Mouse (Mus musculus): ENCODE data around the gene Epha8.

Gene Epha8

DNA sequence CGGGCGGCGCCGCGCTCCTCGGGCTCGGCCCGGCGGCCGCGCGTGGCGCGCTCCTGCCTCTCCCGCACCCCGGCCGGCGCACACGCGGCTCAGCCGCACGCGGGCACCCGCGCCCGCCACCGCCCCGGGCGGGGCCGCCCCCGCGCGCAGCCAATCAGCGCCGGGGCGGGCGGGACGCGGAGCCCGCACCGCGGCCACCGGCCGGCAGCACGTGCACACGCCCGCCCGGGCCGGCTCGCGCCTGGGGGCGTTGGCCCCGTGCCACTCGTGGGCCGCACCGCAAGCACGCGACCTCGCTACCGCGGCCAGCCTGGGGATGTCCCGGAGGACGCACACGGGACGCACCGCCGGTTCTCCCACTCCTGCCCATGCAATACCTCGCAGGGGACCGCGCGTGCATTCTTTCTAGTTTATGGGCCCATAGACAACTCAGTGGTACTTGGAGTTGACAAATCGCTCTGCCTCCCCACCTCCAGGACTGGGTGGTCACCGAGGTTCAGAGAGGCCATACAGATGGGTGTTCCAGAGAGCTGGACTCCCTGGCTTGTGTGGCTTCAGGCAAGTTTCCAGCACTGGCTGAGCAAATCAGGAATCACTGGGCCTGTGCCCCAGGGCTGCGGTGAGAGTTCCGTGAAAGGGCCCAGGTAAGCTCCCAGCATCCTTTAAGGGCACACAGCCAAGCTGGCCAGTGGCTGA, at the start of gene Epha8:
TSS of gene Epha8 (minus strand) at position 66 of the 696 bp plus-strand sequence.
- TF ChIP-seq GATA4 (IDR thresholded peaks at IDR 0.05; ENCODE audit: insufficient replicate concordance, low read length) = no peak

DNA sequence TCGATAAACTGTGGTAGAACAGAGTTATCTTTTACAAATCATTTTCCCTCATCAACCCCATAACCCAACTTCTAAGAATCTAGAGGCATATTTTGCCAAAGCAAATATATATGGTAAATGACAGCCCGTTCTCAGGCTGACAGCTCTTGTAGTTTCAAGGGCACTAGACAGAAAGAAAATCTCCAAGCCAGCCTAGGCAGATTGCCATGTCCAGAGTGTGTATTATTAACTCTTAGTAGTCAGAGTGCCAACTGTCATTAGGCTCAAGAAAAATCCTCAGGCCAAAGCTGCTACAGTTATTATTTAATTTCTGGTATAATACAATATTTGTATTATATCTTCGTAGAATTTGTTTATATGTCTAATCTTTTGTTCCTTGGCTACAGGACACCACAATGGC, 45.2 kb upstream of the Epha8 start:
- TF ChIP-seq GATA4 (IDR thresholded peaks at IDR 0.05; ENCODE audit: insufficient replicate concordance, low read length) = no peak

DNA sequence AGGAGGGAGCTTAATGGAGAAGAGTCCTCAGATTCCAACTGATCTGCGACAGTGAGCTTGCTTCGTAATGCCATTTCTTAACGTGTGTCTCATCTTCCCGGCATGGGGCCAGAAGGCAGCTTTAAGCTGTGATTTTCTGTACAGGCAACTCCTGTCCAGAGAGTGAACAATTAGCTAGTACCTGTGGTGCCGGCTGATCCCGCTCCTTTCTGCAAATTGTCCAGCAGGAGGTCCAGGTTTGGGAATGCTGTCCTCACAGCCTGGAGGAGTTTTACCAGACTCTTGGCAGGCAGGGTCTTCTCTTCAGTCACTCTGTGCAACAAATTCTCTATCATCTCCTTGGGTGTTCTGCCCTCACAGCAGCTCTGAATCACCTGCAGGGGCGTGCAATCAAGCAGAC, 44.4 kb upstream of the Epha8 start:
- no peak for TF ChIP-seq GATA4 (IDR thresholded peaks at IDR 0.05; ENCODE audit: insufficient replicate concordance, low read length)

DNA sequence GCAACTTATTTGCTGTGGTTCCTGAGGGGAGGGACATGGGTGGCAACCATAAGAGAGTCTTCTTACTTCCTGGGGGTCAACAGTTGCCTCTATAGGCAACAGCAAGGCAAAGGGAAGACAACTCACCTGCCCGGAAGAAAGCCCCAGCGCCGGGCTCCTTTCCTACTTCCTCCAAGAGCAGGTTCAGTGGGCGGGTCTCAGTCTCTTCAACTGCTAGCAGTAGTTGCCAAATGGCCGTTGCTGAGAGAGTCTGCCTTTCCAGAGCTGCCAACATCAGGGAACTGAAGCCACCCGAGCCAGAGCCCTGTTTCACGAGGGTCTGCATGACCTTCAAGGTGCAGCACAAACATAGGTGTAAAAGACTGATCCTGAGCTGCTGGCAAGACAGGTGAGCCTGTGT, 41.8 kb upstream of the Epha8 start:
- TF ChIP-seq GATA4 (IDR thresholded peaks at IDR 0.05; ENCODE audit: insufficient replicate concordance, low read length) = no peak

DNA sequence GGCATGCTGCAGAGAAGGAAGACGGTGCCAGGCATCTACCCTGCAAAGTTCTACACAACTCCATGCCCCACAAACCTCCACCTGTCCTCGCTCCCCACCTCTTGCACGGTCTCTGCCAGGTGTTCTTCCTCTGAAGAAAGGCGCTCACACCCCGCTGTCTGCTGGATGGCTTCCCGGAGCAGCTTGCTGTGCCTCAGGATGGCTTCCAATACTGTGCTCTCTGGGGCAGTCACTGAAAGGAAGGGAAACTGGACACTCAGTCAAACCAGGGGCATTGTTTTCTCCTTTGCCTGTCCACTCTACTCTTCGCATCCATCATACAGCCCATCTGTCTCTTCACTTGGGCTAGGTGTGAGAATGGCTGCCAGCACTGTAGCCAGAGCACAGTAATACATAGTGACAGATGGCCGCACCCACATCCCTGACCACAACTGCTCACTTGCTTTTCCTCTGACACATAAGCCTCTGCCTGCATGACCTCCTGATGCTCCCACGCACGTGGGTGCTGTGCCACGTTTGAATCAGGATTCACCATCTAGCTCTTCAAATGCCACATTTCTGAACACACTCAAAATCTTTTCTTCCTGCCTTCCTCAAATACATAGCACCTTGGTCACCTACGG, 41.2 kb upstream of the Epha8 start:
- no peak for TF ChIP-seq GATA4 (IDR thresholded peaks at IDR 0.05; ENCODE audit: insufficient replicate concordance, low read length)

DNA sequence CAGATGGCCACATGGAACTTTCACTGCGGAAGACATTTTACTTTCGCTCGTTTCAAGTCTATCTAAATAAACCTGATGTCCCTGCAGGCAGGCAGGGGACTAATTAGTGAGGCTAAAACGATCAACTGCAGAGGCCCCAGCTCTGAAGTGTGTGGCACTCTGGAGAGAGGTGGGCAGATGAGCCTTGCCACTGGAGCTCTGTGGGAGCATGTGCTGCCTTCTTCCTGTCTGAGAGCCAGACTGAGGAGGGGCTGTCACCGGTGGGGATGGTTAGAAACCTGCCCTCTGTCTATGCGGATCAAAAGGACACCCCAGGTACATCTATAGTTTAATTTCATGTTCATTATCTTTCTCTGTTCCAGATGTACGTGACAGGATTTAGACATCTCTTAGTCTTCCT, 40.3 kb upstream of the Epha8 start:
- no peak for TF ChIP-seq GATA4 (IDR thresholded peaks at IDR 0.05; ENCODE audit: insufficient replicate concordance, low read length)

DNA sequence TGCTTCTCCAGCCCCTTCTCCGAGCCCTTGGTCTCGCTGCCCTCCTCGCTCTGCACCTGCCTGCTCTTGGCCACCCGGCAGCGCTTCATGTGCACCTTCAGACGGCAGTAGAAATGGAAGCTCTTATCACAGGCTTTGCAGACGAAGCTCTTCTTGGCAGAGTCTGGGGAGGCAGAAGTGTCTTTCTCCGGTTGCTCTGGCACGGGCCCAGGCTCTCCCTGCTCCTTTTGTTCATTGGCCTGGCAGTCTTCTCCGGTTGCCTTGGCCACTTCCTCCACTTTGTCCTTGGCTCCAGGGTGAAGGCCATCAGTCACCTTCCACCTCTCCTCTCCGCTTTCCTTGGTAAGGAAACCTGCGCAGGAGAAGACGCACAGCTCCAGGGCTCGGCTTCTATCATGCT, 38.7 kb upstream of the Epha8 start:
- no peak for TF ChIP-seq GATA4 (IDR thresholded peaks at IDR 0.05; ENCODE audit: insufficient replicate concordance, low read length)

DNA sequence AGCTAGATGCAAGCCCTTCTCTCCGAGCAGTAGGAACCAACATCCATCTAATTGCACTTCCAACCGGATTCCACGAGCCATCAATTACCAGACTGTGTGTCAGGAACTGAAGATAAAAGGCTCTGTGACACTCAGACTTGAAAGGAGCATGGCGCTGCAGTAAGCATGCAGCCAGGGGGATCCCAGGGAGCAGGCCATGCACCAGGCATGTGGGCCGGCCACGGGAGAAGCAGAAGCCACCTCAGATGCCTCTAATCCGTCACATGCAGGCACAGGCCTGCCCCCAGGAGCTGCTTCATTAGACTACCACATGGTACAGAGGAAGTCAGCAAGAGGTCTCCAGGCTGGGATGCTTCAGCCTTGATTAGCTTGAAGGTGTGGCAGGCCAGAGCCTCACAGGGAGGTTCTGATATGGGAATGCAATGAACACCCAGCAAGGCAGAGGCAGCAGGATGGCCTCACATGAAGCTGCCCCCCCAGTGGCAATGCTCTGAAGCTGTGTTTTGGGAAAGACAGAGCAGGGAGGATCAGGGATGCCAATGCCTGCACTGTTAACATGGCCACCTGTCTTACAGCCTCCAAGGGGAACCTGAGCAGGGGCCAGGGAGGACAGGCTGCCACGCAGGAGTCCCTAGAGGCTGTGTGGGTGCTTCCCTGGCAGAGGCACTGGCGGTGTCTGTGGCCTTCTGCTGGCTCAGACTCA, 25.5 kb upstream of the Epha8 start:
- TF ChIP-seq GATA4 (IDR thresholded peaks at IDR 0.05; ENCODE audit: insufficient replicate concordance, low read length) = no peak

DNA sequence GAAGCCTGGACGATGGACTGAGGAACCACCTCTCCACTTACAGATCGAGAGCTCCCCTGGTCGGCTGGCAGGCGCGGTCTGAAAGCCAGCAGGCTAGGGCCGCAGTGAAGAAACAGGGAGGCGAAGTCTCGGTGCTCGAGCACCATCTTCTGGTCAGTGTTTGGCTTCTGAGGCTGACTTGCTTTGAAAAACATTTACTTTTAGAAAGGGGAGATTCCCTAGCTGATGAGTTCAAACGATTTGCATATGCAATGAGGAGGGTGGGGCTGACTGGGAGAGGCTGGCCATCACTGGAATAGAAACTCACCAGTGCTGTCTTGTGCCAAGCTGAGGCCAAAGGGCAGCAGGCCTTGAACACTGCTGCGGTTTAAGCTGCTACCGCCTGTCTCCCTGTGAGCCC, 24.7 kb upstream of the Epha8 start:
- TF ChIP-seq GATA4 (IDR thresholded peaks at IDR 0.05; ENCODE audit: insufficient replicate concordance, low read length) = no peak

DNA sequence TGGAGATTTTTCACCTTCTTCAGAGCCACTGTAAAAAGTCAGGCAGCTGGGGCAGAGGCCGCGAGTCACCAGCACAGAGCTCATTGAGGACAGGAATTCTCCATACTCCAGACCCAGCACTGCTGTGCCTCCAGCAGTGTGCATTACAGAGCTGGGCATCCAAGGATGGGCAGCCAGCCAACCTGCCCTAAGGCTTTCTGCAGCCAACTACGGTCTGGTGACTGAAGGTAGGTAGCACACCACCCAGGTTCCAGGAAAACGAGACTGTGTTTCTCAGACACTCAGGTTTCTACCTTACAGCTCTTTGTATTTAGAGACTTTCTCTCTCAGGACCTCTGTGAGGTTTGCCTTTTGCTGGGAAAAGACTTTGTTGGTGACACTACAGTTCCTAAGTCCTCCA, 24.3 kb upstream of the Epha8 start:
- TF ChIP-seq GATA4 (IDR thresholded peaks at IDR 0.05; ENCODE audit: insufficient replicate concordance, low read length) = no peak

DNA sequence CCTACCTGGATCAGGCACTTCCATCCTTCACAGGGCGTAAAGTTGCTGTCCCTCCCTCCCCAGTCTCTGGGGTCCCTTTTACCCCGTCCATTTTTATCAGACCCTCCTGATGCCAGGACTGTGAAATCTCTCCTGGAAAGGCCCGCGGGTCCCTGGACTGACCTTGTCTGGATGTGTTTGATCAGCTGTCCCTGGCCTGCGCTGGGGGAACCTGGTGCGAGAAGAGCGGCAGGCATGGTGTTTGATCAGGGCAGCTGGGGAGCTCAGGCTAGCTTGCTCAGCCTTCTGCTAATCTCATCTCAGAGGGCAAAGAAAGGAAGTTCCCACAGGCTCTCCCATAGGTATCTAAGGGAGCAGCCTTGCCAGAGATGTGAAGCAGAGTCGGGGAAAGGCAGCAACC, 20.6 kb upstream of the Epha8 start:
- no peak for TF ChIP-seq GATA4 (IDR thresholded peaks at IDR 0.05; ENCODE audit: insufficient replicate concordance, low read length)

DNA sequence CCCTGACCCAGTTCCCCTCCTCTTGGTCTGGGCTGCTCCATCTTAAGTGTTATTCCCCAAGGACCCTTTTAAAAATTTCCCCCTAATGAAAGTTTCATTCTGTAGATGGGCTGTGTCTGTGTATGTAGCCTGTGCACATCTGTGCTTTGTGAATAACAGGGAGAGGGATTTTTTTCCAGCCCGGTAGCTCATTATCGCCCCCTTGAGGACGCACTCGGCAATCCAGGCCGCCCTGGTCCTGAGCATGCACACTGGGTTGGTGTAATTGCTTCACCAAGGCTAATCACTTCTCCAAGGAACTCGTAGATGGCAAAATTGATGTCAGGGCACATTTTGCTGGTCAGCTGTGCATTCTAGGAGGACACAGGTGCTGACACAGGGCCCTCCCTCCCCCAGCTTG, 14.3 kb upstream of the Epha8 start:
- no peak for TF ChIP-seq GATA4 (IDR thresholded peaks at IDR 0.05; ENCODE audit: insufficient replicate concordance, low read length)

DNA sequence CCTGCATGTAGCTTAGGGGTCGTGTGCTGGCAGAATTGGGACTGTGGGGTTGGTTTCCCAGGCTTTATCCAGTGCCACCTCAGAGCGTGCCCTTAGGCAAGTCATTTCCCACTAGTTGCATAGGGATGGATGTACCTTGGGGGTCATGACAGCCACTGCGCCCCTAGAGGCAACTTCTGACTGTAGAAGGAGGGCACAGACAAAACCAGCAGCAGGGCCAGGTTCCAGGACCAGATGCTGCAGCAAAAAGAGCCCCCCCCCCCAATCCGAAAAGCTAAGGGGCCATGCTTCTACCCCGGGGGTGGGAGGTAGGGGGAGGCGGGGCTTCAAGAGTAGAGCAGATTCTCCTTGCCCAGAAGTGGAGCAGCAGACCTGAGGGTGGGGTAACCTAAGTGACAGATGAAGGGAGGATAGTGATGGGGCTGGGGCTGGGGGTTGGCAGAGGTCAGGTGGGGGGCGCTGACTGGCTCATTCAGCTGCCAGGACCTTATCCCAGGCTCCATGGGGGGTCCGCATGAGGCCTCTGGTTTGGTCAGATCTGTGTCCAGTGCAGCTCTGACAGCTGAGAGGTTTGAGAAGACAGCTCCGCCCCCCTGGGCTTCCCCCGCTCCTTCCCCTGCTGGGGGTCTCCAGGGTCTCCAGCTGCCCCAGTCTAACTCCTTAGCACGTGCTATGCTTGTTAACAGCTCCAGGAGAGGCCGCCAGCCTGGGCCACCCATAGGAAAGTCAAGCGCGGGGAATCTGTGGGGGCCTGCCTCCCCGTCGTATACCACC, 13.1 kb upstream of the Epha8 start:
- TF ChIP-seq GATA4 (IDR thresholded peaks at IDR 0.05; ENCODE audit: insufficient replicate concordance, low read length) = no peak

DNA sequence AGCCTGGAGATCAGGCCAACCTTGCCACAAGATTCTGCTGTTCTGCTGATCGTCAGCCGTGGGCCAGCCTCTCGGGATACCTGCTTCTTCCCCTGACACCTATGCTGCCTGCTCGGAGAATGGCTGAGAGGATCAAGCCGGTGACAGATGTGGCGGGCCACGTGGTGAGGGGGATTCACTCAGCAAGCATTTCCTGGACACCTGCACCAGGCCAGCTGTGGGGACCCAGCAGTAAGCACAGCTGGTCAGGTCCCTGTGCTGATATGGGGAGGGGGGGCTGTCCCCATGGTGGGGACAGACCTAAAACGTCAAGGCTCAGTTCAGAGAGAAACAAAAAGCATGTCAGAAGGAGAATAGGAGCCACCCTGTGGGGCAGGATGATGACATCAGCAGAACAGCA, 12.5 kb upstream of the Epha8 start:
- TF ChIP-seq GATA4 (IDR thresholded peaks at IDR 0.05; ENCODE audit: insufficient replicate concordance, low read length) = no peak

DNA sequence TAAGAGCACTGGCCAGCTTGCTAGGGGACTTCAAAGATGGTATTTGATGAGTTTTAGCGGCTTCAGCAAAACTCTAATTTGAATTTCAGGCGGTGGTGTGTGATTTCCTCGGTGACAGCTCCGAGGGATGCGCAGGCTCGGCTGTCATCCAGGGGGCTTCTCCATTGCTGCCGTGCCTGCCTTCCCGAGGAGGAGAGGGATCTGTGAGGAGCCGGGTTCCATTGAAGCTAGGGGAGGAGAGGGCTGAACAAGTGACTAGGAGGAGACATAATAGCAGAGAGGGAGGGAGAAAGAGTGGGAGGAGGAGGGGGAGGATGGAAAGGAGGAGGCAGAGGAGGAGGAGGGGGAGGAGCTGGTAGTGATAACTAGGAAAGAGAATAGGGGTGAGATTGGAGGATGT, 10.9 kb upstream of the Epha8 start:
- no peak for TF ChIP-seq GATA4 (IDR thresholded peaks at IDR 0.05; ENCODE audit: insufficient replicate concordance, low read length)

Data from liver, adult (tissue).